Mouse (Mus musculus): Measurements from ENCODE around the gene Lef1.

- TF ChIP-seq POLR2A (IDR thresholded peaks at IDR 0.05; ENCODE audit: control insufficient read depth in 1 of 2, insufficient read depth in 1 of 2, low read depth in 1 of 2, low read length in 2 of 2, poor library complexity in 1 of 2) (no peak), MAX (IDR thresholded peaks at IDR 0.05; ENCODE audit: low read length) (no peak), ZNF384 (IDR thresholded peaks at IDR 0.05; ENCODE audit: low read depth, low read length) (no peak), MEF2A (IDR thresholded peaks at IDR 0.05; ENCODE audit: extremely low read depth, insufficient replicate concordance, low read depth, low read length, poor library complexity, severe bottlenecking) (no peak), CTCF (IDR thresholded peaks at IDR 0.05 in 2 of 3, conservative IDR thresholded peaks at IDR 0.05 in 1 of 3; ENCODE audit: control insufficient read depth in 1 of 3, insufficient read depth in 1 of 3, low read depth in 2 of 3, low read length in 3 of 3, poor library complexity in 1 of 3, severe bottlenecking in 1 of 3) (no peak), ZC3H11A (IDR thresholded peaks at IDR 0.05; ENCODE audit: low read depth, low read length) (no peak), RCOR1 (IDR thresholded peaks at IDR 0.05; ENCODE audit: low read depth, low read length) (no peak)
These were observed 49.8 kb downstream of the Lef1 start for GRCm38 (mm10) chr3:131159881-131160615.

All from MEL (cell line).